Mouse (Mus musculus) lung, adult 2 months (tissue): Measurements from ENCODE around the gene Alpl. TPM values are rescaled to one million over a fixed set of nuclear protein-coding genes. Genes with fewer than 3 reads are reported as not detected.

ENCODE experiments used
- DNase-seq: peaks from one replicate; pipeline ENCODE4 v3.0.0; 2022
- H3K4me1 ChIP-seq: fragments of 200-500 bp; 2 replicates; pipeline ENCODE4 v1.6.1; 2011; ENCODE audit warnings: low read length; ENCODE audit not compliant: control insufficient read depth, insufficient read depth
- H3K4me3 ChIP-seq: fragments of 200-500 bp; replicated peaks from 2 replicates; pipeline ENCODE3; 2011; ENCODE audit warnings: low read depth, mild to moderate bottlenecking, control low read depth, low read length; ENCODE audit errors: extremely low read depth
- CTCF ChIP-seq: fragments of 200-500 bp; IDR thresholded peaks from 2 replicates; pipeline ENCODE4 v1.5.1; 2011; ENCODE audit warnings: mild to moderate bottlenecking, low read length, control low read depth; ENCODE audit not compliant: insufficient read depth
- POLR2A ChIP-seq: fragments of 200-500 bp; IDR thresholded peaks from 2 replicates; pipeline ENCODE4 v1.6.1; 2011; ENCODE audit warnings: low read depth, mild to moderate bottlenecking, control low read depth, low read length, borderline replicate concordance; ENCODE audit errors: extremely low read depth
- WGBS: fragments of 180-500 bp; shearing (Covaris S2); methylation state at CpG from one replicate; pipeline ENCODE4 v1.1.7; 2018; 5-methylcytosine and 5-hydroxymethylcytosine counted together
- polyA plus RNA-seq: library from polyadenylated mRNA; depleted of rRNA; stranded (reverse); fragments of >200 nt; gene quantifications from 2 replicates; pipeline ENCODE4 v1.2.3, GENCODE M21; 2012

The Alpl gene
- polyA plus RNA-seq, 1 experiment: 5.4 TPM

GRCm38 (mm10) chr4:137750121-137750520 is 46.1 kb downstream of the Alpl start:
- no peak overlapping the region for H3K4me3 ChIP-seq
- no peak for DNase-seq
- H3K4me1 ChIP-seq: peaks cover 3% of the 10 kb centered on the region; the same call in 1 of the 2 replicates
- 25% methylated on average over 9 of the region's 9 CpGs for WGBS
- no peak for TF ChIP-seq CTCF
- no peak for TF ChIP-seq POLR2A

GRCm38 (mm10) chr4:137749680-137750079 is 46.5 kb downstream of the Alpl start:
- 46% methylated on average over 9 of the region's 9 CpGs for WGBS
- no peak for TF ChIP-seq CTCF
- TF ChIP-seq POLR2A: no peak
- no peak for DNase-seq

GRCm38 (mm10) chr4:137748726-137749125 is 47.5 kb downstream of the Alpl start:
- WGBS: 68% methylated on average over 4 of the region's 4 CpGs
- H3K4me3 ChIP-seq: no peak overlapping the region
- peaks cover 3% of the 10 kb centered on the region; the same call in 1 of the 2 replicates for H3K4me1 ChIP-seq
- DNase-seq: no peak
- TF ChIP-seq CTCF (no peak), POLR2A (no peak)

More at GRCm38 (mm10) chr4:137749680-137750079, 46.5 kb downstream of the Alpl start:
- H3K4me1 ChIP-seq: peaks cover 3% of the 10 kb centered on the region; the same call in 1 of the 2 replicates
- H3K4me3 ChIP-seq: no peak overlapping the region

GRCm38 (mm10) chr4:137747590-137747989 is 48.6 kb downstream of the Alpl start:
- DNase-seq: no peak
- peaks cover 3% of the 10 kb centered on the region; the same call in 1 of the 2 replicates for H3K4me1 ChIP-seq
- WGBS: 75% methylated on average over 5 of the region's 5 CpGs
- H3K4me3 ChIP-seq: no peak overlapping the region
- no peak for TF ChIP-seq CTCF
- no peak for TF ChIP-seq POLR2A

GRCm38 (mm10) chr4:137747091-137747490 is 49.1 kb downstream of the Alpl start:
- WGBS: 87% methylated on average over 9 of the region's 9 CpGs
- no peak for TF ChIP-seq POLR2A
- TF ChIP-seq CTCF: no peak
- Histone ChIP-seq H3K4me3 (no peak overlapping the region), H3K4me1 (peaks cover 3% of the 10 kb centered on the region; the same call in 1 of the 2 replicates)
- DNase-seq: no peak

- Histone ChIP-seq H3K4me3 (no peak overlapping the region), H3K4me1 (peaks cover 3% of the 10 kb centered on the region; the same call in 1 of the 2 replicates)
- no peak for DNase-seq
- TF ChIP-seq POLR2A: no peak
- TF ChIP-seq CTCF: peak; percentile 58
- 62% methylated on average over 13 of the region's 13 CpGs for WGBS
Measured at GRCm38 (mm10) chr4:137744433-137744918, 51.7 kb downstream of the Alpl start.

GRCm38 (mm10) chr4:137743791-137744190 is 52.4 kb downstream of the Alpl start:
- 59% methylated on average over 7 of the region's 7 CpGs for WGBS
- TF ChIP-seq CTCF: no peak
- no peak for TF ChIP-seq POLR2A
- DNase-seq: no peak
- Histone ChIP-seq H3K4me3 (no peak overlapping the region), H3K4me1 (no peaks in the 10 kb centered on the region)

- no peak overlapping the region for H3K4me3 ChIP-seq
- WGBS: 74% methylated on average over 7 of the region's 7 CpGs
- TF ChIP-seq CTCF: no peak
- no peak for TF ChIP-seq POLR2A
- no peak for DNase-seq
- no peaks in the 10 kb centered on the region for H3K4me1 ChIP-seq
Measured at GRCm38 (mm10) chr4:137740350-137740749, 55.8 kb downstream of the Alpl start.

- 54% methylated on average over 9 of the region's 9 CpGs for WGBS
- H3K4me1 ChIP-seq: no peaks in the 10 kb centered on the region
- no peak overlapping the region for H3K4me3 ChIP-seq
- TF ChIP-seq CTCF (no peak), POLR2A (no peak)
- DNase-seq: no peak
Measured at GRCm38 (mm10) chr4:137739151-137739923, 56.8 kb downstream of the Alpl start.

- no peak overlapping the region for H3K4me3 ChIP-seq
- no peak for DNase-seq
- no peaks in the 10 kb centered on the region for H3K4me1 ChIP-seq
- TF ChIP-seq CTCF (no peak), POLR2A (no peak)
- 69% methylated on average over 3 of the region's 3 CpGs for WGBS
Measured at GRCm38 (mm10) chr4:137737760-137738159, 58.4 kb downstream of the Alpl start.
